Comparison of ENCODE assay signal across 8 mouse cellular contexts in the genomic region with DNA sequence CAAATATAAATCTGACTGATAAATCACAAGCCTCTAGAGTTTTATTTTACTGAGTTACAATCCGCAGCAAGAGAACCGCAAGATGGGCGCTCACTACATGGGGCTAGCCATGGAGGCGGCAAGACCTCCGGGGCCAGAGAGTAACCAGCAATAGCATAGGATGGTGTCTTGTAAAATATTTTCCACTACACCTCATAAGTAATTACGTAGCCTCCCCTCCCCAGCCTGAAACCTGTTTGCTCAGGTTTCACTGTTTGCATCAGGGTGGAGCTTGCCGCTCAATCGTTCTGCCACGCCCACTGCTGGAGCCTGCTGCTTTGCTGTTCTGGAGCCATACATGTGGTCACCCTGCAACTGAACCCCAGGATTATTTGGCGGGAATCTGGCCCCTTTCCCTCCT. TPM values are rescaled to one million over a fixed set of nuclear protein-coding genes. Genes with fewer than 3 reads are reported as not detected.
DNase-seq lines count a peak whose midpoint lies in the region; ATAC-seq and TF ChIP-seq lines count a peak whose summit lies in the region.
"Not testable (repeated sequence)": the region's sequence is repeated elsewhere in the genome, so short reads cannot be mapped to it uniquely, and the experiment has no call there.

No protein-coding gene starts in this region.

- TF ChIP-seq CTCF in heart, postnatal 0 days (IDR thresholded peaks at IDR 0.05; ENCODE audit: low read depth); intestine, postnatal 0 days (IDR thresholded peaks at IDR 0.05; ENCODE audit: low read depth); left cerebral cortex, adult 2 months (IDR thresholded peaks at IDR 0.05); lung, adult 2 months (IDR thresholded peaks at IDR 0.05; ENCODE audit: insufficient read depth, low read length): not testable (repeated sequence)

- intact Hi-C loops in left cerebral cortex, adult 2 months (cut with DNase I): not testable (repeated sequence)

- not testable (repeated sequence) for TF ChIP-seq POLR2A in lung, adult 2 months (IDR thresholded peaks at IDR 0.05; ENCODE audit: borderline replicate concordance, extremely low read depth, low read depth, low read length)

- H3K4me3 ChIP-seq in forebrain, embryonic 12.5 days (replicated peaks): peak overlapping the region; percentile 21
- peak overlapping the region; percentile 4; the same call in 1 of the 2 replicates for H3K4me3 ChIP-seq in heart, postnatal 0 days (ENCODE audit: low read depth, low read length)
- H3K4me3 ChIP-seq in intestine, postnatal 0 days (ENCODE audit: low read depth, low read length): peak overlapping the region; percentile 13; the same call in 1 of the 2 replicates
- peak overlapping the region; percentile 16; the same call in 1 of the 2 replicates for H3K4me3 ChIP-seq in left cerebral cortex, adult 2 months
- not testable (repeated sequence) for H3K4me3 ChIP-seq in lung, adult 2 months (replicated peaks; ENCODE audit: extremely low read depth, low read depth, low read length); midbrain, embryonic 14.5 days (replicated peaks; ENCODE audit: low read depth, low read length)
- peak overlapping the region; percentile 20; the same call in 1 of the 2 replicates for H3K4me3 ChIP-seq in stomach, embryonic 15.5 days (replicated peaks)

- ATAC-seq in forebrain, embryonic 12.5 days (ENCODE audit: low FRiP score); heart, postnatal 0 days (ENCODE audit: insufficient read depth, low read depth); intestine, postnatal 0 days; midbrain, embryonic 14.5 days (ENCODE audit: low FRiP score, low TSS enrichment): not testable (repeated sequence)
- peak; percentile 75 for ATAC-seq in stomach, embryonic 15.5 days (ENCODE audit: insufficient read depth, low FRiP score, low read depth)

- not testable (repeated sequence) for H3K27ac ChIP-seq in forebrain, embryonic 12.5 days; heart, postnatal 0 days (ENCODE audit: low read depth); intestine, postnatal 0 days (ENCODE audit: low read depth, low read length); left cerebral cortex, adult 2 months; midbrain, embryonic 14.5 days (replicated peaks; ENCODE audit: low read depth, low read length); stomach, embryonic 15.5 days

- peak overlapping the region; percentile 46 for H3K4me2 ChIP-seq in forebrain, embryonic 12.5 days
- peak overlapping the region; percentile 35; the same call in 1 of the 2 replicates for H3K4me2 ChIP-seq in heart, postnatal 0 days (ENCODE audit: low read depth, low read length)
- peak overlapping the region; percentile 61 for H3K4me2 ChIP-seq in intestine, postnatal 0 days (replicated peaks; ENCODE audit: low read depth)
- H3K4me2 ChIP-seq in midbrain, embryonic 14.5 days (ENCODE audit: low read length): peak overlapping the region; percentile 38
- H3K4me2 ChIP-seq in stomach, embryonic 15.5 days: peak overlapping the region; percentile 50

- H3K9me3 ChIP-seq in forebrain, embryonic 12.5 days; heart, postnatal 0 days (replicated peaks; ENCODE audit: control insufficient read depth, low read length); intestine, postnatal 0 days (ENCODE audit: control insufficient read depth); midbrain, embryonic 14.5 days (ENCODE audit: control insufficient read depth, low read length); stomach, embryonic 15.5 days: not testable (repeated sequence)

- TF ChIP-seq EP300 in heart, postnatal 0 days (IDR thresholded peaks at IDR 0.05; ENCODE audit: low read depth): not testable (repeated sequence)

- H3K36me3 ChIP-seq in forebrain, embryonic 12.5 days (replicated peaks); heart, postnatal 0 days (replicated peaks; ENCODE audit: control insufficient read depth, insufficient read depth, low read length); intestine, postnatal 0 days (ENCODE audit: control insufficient read depth, insufficient read depth); midbrain, embryonic 14.5 days (ENCODE audit: control insufficient read depth, insufficient read depth, low read length); stomach, embryonic 15.5 days: not testable (repeated sequence)

- DNase-seq in T-cell, adult 2 months (ENCODE audit: low spot score): peak; percentile 7
- DNase-seq in heart, postnatal 0 days (ENCODE audit: low spot score); left cerebral cortex, adult 2 months (ENCODE audit: extremely low spot score in 1 of 2, low spot score in 2 of 2); midbrain, embryonic 14.5 days: not testable (repeated sequence)
- DNase-seq in lung, adult 2 months: peak; percentile 23

- WGBS in forebrain, embryonic 12.5 days: 21% methylated on average over 10 of the region's 10 CpGs
- WGBS in heart, postnatal 0 days: 35% methylated on average over 10 of the region's 10 CpGs
- WGBS in intestine, postnatal 0 days: 15% methylated on average over 10 of the region's 10 CpGs
- WGBS in lung, adult 2 months: 18% methylated on average over 10 of the region's 10 CpGs
- 31% methylated on average over 10 of the region's 10 CpGs for WGBS in midbrain, embryonic 14.5 days
- WGBS in stomach, embryonic 15.5 days: 16% methylated on average over 10 of the region's 10 CpGs

- not testable (repeated sequence) for H3K9ac ChIP-seq in forebrain, embryonic 12.5 days; heart, postnatal 0 days (replicated peaks; ENCODE audit: low read depth, low read length); intestine, postnatal 0 days (ENCODE audit: low read depth, low read length); midbrain, embryonic 14.5 days (replicated peaks; ENCODE audit: low read length); stomach, embryonic 15.5 days

- not testable (repeated sequence) for H3K27me3 ChIP-seq in forebrain, embryonic 12.5 days; heart, postnatal 0 days (ENCODE audit: control insufficient read depth, insufficient read depth, low read length); intestine, postnatal 0 days (replicated peaks; ENCODE audit: control insufficient read depth, insufficient read depth, low read length); midbrain, embryonic 14.5 days (ENCODE audit: control insufficient read depth, insufficient read depth, low read length); stomach, embryonic 15.5 days (replicated peaks)

- H3K4me1 ChIP-seq in forebrain, embryonic 12.5 days; intestine, postnatal 0 days (replicated peaks; ENCODE audit: control insufficient read depth, insufficient read depth, low read length); lung, adult 2 months (ENCODE audit: control insufficient read depth, insufficient read depth, low read length); midbrain, embryonic 14.5 days (ENCODE audit: control insufficient read depth, insufficient read depth, low read length); stomach, embryonic 15.5 days: not testable (repeated sequence)
- H3K4me1 ChIP-seq in heart, postnatal 0 days (ENCODE audit: control insufficient read depth, insufficient read depth): peaks cover 15% of the 10 kb centered on the region

RNA-seq across cellular contexts. Expression of a gene that starts 7.8 kb away (rescaled TPM):
- polyA plus RNA-seq in forebrain, embryonic 12.5 days (2016; fragmentation: Nextera tagmentation; extraction: Ambion mirVana): 0.06 TPM in 1 of 2 replicates, not detected in the other
- total RNA-seq in heart, postnatal 0 days (2014; rRNA removed; ENCODE audit: low replicate concordance): not detected in 2 replicates
- 0.12 and 0.16 TPM in 2 replicates for polyA plus RNA-seq in heart, postnatal 0 days (2015; fragmentation: Nextera tagmentation; extraction: Ambion mirVana)
- 0.16 and 0.27 TPM in 2 replicates for polyA plus RNA-seq in intestine, postnatal 0 days (2015; fragmentation: Nextera tagmentation; extraction: Ambion mirVana)
- total RNA-seq in left cerebral cortex, adult 2 months (2021): 1 to 10 TPM; 2.7 to 3.2 TPM
- 1.1 and 1.4 TPM in 2 replicates for polyA plus RNA-seq in lung, adult 2 months (2012; rRNA removed)
- 0.07 TPM in 1 of 2 replicates, not detected in the other for polyA plus RNA-seq in midbrain, embryonic 14.5 days (2014; fragmentation: Nextera tagmentation; extraction: Ambion mirVana)
- 0.06 and 0.19 TPM in 2 replicates for polyA plus RNA-seq in stomach, embryonic 15.5 days (2015; fragmentation: Nextera tagmentation; extraction: Ambion mirVana)
